Mouse (Mus musculus) kidney, adult 2 months (tissue): Measurements from ENCODE around the gene Gpx7. TPM values are rescaled to one million over a fixed set of nuclear protein-coding genes. Genes with fewer than 3 reads are reported as not detected.

Source experiments
- DNase-seq: peaks from one replicate; pipeline ENCODE4 v3.0.0; 2021
- H3K27ac ChIP-seq: fragments of 200-500 bp; 2 replicates; pipeline ENCODE4 v1.5.1; 2012; ENCODE audit warnings: low read depth, low read length, control low read depth, inconsistent platforms; ENCODE audit not compliant: insufficient read depth
- H3K27me3 ChIP-seq: fragments of 200-500 bp; replicated peaks from 2 replicates; pipeline ENCODE4 v1.6.1; 2012; ENCODE audit warnings: mild to moderate bottlenecking, moderate library complexity, low read length, inconsistent platforms; ENCODE audit not compliant: control insufficient read depth, insufficient read depth
- H3K36me3 ChIP-seq: fragments of 200-500 bp; 2 replicates; pipeline ENCODE4 v1.6.1; 2012; ENCODE audit warnings: mild to moderate bottlenecking, moderate library complexity, low read length, inconsistent platforms; ENCODE audit not compliant: control insufficient read depth, insufficient read depth
- H3K4me1 ChIP-seq: fragments of 200-500 bp; 2 replicates; pipeline ENCODE4 v1.6.1; 2011; ENCODE audit warnings: low read length; ENCODE audit not compliant: control insufficient read depth, insufficient read depth
- H3K4me3 ChIP-seq: fragments of 200-500 bp; 2 replicates; pipeline ENCODE4 v1.5.1; 2011; ENCODE audit warnings: mild to moderate bottlenecking, low read depth, low read length, control low read depth; ENCODE audit not compliant: insufficient read depth
- CTCF ChIP-seq: fragments of 200-500 bp; conservative IDR thresholded peaks from 2 replicates; pipeline ENCODE4 v1.5.1; 2011; ENCODE audit warnings: low read depth, mild to moderate bottlenecking, control low read depth, low read length, moderate library complexity, mixed read lengths; ENCODE audit not compliant: insufficient read depth, insufficient read length
- POLR2A ChIP-seq: fragments of 200-500 bp; IDR thresholded peaks from one replicate; pipeline ENCODE4 v1.6.1; 2011; ENCODE audit warnings: low read depth, low read length, control low read depth
- WGBS: fragments of 180-500 bp; shearing (Covaris S2); methylation state at CpG from one replicate; pipeline ENCODE4 v1.1.7; 2018; 5-methylcytosine and 5-hydroxymethylcytosine counted together
- polyA plus RNA-seq: library from polyadenylated mRNA; depleted of rRNA; stranded (reverse); fragments of >200 nt; gene quantifications from 2 replicates; pipeline ENCODE4 v1.2.3, GENCODE M21; 2012

Gpx7 gene
- polyA plus RNA-seq, 1 experiment: 6.2 TPM

DNA sequence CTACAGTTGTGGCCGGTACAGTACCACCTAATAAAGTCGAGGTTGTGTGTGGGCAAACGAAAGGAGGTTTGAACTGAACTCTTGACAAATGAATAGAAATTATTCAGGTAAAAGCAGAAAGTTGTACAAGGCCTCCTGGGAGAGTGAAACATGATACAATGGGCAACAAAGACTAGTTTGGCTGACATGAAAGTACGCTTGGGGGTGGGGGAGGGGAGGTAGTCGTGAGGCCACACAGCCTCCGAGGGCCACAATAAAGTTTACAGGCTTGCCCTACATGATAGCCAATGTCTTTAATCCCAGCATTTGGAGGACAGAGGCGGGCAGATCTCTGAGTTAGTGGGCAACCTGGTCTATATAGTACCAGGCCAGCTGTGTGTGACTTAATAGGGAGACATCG lies 860 bp upstream of the Gpx7 start:
- Histone ChIP-seq H3K4me3 (no peak overlapping the region), H3K27me3 (no peaks in the 10 kb centered on the region), H3K27ac (no peak overlapping the region), H3K4me1 (no peaks in the 10 kb centered on the region), H3K36me3 (no peaks in the 10 kb centered on the region)
- TF ChIP-seq CTCF (no peak), POLR2A (no peak)
- no peak for DNase-seq
- 71% methylated on average over 8 of the region's 8 CpGs for WGBS

DNA sequence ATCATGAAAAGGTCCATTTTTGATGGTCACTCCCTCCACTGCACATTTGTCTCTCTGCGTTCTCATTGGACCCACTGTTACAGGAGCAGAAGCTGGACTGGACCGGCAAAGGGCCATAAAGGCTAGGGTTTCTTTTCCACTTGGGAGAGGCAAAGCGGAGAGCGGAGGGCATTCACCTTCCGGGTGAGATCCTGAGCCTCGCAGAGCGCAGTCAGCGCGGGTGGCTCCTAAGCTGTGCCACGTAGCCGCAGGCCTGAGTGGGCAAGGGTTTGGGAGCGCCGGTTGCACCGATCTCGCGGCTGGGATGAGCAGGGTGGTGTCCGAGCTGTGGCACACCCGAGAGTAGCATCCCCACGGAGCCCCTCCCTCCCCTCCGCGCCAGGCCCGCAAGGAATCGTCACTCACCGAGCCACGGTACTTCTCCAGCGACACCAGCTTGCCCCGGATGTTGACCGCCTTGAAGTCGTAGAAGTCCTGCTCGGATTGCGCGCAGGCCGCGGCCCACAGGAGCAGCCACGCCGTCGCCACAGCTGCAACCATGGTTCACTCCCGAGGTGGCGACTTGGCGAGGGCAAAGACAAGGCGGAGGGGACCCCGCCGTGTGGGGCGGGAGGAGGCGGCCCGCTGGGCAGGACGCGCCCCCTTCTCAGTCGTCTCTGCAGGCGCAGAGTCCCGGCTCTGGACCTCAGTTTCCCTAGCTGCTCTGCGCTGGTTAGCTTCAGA lies 462 bp downstream of the Gpx7 start:
- 4% methylated on average over 52 of the region's 52 CpGs for WGBS
- TF ChIP-seq POLR2A (no peak), CTCF (no peak)
- Histone ChIP-seq H3K27me3 (no peaks in the 10 kb centered on the region), H3K27ac (peak overlapping the region; percentile 76), H3K4me3 (peak overlapping the region; percentile 58), H3K4me1 (no peaks in the 10 kb centered on the region), H3K36me3 (no peaks in the 10 kb centered on the region)
- peak; percentile 63 for DNase-seq

DNA sequence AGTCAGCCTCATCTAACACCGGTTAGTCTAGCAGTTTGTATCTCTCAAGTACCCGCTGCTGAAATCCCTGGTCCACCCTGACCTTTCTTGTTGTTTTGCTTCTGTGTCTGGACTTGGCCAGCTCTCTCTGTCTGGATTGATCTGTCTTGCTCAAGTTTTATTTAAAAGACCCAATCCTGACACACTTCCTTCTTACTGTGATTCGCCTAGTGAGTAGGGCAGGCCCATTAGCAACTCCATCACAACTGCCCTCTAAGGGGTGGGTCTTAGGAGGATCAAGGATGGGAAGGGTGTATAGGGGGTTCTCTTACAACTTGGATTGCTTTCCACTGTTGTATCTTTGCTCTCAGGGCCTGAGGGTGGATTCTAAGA lies 1.0 kb downstream of the Gpx7 start:
- Histone ChIP-seq H3K27ac (peak overlapping the region; percentile 76; the same call in 1 of the 2 replicates), H3K36me3 (no peaks in the 10 kb centered on the region), H3K4me3 (peak overlapping the region; percentile 58), H3K27me3 (no peaks in the 10 kb centered on the region), H3K4me1 (no peaks in the 10 kb centered on the region)
- DNase-seq: peak; percentile 49
- 44% methylated on average over 3 of the region's 3 CpGs for WGBS
- no peak for TF ChIP-seq POLR2A
- no peak for TF ChIP-seq CTCF

DNA sequence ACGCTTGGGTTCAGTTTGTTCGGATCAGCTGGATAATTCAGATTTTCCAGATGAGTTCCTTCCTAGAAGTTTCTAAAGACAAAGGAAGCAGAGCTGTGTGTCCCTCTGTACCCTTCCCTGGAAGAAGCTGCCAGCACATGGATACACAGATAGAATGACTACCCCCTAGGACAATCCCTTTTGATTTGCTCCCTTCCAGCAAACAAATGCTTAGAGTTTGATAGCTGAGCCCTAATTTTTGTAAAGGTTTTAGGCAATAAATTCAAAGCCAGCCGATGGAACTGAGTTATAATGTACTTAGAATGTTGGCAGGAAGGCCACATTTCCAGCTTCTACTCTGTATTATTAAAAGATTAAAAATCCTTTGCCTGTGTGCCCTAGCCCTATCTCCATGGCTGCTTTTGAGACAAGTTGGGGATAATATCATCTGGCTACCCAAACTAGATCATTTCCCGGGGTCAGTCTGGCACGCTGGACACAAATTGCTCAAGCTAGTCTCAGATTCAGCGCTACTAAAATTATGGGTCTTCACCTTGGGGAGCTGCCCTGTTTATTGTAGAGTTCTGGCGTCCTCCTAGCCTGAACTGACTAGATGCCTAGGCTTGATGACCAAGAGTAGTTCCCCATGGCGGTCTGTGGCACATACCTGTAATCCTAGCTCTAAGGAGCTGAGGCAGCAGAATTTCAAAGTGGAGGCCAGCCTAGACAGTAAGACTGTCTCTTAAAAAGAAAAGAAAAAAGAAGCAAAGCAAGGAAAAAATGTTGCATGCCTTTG lies 2.7 kb downstream of the Gpx7 start:
- Histone ChIP-seq H3K4me3 (no peak overlapping the region), H3K27me3 (no peaks in the 10 kb centered on the region), H3K36me3 (no peaks in the 10 kb centered on the region), H3K4me1 (no peaks in the 10 kb centered on the region), H3K27ac (no peak overlapping the region)
- TF ChIP-seq POLR2A (no peak), CTCF (no peak)
- WGBS: 86% methylated on average over 8 of the region's 8 CpGs
- DNase-seq: no peak

DNA sequence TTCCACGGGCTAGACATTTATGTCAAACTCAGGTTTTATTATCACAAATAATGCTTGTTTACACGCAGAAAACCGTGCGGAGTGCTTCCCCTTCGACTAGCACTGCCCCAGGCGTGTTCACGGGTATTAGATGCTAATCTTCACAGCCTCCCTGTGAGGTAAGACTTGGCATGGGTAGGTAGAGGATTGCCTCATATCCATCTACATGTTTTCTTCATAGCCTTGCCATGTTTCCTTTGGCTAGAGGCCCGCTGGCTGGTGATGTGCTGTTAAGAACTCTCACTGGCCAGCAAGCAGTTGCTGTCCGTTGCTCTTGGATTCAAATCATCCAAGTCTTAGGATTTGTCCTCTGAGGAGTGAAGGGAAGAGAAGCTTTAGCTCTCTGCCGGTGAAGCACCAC lies 6.4 kb downstream of the Gpx7 start:
- WGBS: 85% methylated on average over 10 of the region's 10 CpGs

DNA sequence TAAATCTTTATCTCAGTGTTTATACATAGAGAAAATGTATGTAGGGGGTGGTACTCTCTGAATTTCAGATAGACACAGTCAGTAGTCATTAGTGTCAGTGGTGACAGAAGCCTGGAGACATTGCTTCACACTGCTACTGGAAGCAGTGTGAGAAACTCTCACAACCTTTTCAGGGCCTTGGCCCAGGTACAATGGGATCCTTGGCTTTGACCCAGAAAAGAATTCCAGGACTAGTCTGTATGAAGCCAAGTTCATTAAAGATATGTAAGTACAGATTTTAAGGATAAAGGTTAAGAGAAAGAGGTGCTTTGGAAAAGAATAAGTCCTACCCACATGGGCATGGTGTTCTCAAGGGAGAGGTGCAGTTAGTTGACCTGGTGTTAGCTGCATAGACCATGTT lies 12.5 kb downstream of the Gpx7 start:
- Histone ChIP-seq H3K27ac (no peak overlapping the region), H3K27me3 (no peaks in the 10 kb centered on the region), H3K36me3 (no peaks in the 10 kb centered on the region), H3K4me1 (no peaks in the 10 kb centered on the region), H3K4me3 (no peak overlapping the region)
- TF ChIP-seq CTCF: no peak
- TF ChIP-seq POLR2A: no peak
- DNase-seq: no peak

More for the DNA sequence above, 6.4 kb downstream of the Gpx7 start:
- no peaks in the 10 kb centered on the region for H3K4me1 ChIP-seq
- TF ChIP-seq POLR2A (no peak), CTCF (no peak)
- no peak overlapping the region for H3K27ac ChIP-seq
- H3K27me3 ChIP-seq: no peaks in the 10 kb centered on the region
- no peaks in the 10 kb centered on the region for H3K36me3 ChIP-seq
- no peak overlapping the region for H3K4me3 ChIP-seq
- DNase-seq: peak; percentile 4

DNA sequence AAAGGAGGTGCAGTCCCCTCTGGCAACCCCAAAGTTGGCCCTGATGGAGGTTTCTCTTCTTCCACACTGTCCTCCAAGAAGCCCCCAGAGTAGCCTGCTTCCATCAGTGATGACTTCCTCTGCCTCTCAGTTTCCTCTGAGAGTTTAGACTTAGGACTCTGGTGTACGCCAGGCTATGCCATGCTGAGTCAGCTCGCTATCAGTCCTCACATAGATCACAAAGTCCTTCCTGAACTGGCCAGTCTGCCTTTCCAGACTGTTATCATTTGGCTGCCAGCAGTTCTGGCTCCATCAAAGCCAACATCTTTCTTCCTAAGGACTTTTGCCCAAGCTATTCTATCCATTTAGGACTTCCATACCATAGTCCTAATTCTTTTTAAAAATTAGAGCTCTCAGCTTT lies 14.2 kb downstream of the Gpx7 start:
- WGBS: 75% methylated on average over 2 of the region's 2 CpGs
- DNase-seq: peak; percentile 11
- TF ChIP-seq POLR2A (no peak), CTCF (no peak)

More for the DNA sequence above, 14.2 kb downstream of the Gpx7 start:
- Histone ChIP-seq H3K4me3 (no peak overlapping the region), H3K27me3 (no peaks in the 10 kb centered on the region), H3K36me3 (no peaks in the 10 kb centered on the region), H3K27ac (no peak overlapping the region), H3K4me1 (0 out of 2 replicates have a peak, but pooled peaks cover 4% of the 10 kb centered on the region)
